Mouse (Mus musculus): ENCODE results near the gene Ctps2. TPM values are rescaled to one million over a fixed set of nuclear protein-coding genes. Genes with fewer than 3 reads are reported as not detected.

The Ctps2 gene
- polyA plus RNA-seq, 1 experiment from 2014 or later: 90.0 TPM

GRCm38 (mm10) chrX:163038767-163039166 lies 137.7 kb downstream of the Ctps2 start:
- WGBS: 75% methylated on average over 3 of the region's 3 CpGs
- Histone ChIP-seq H3K4me3 (ENCODE audit: low read depth, low read length) (no peak overlapping the region), H3K9me3 (ENCODE audit: control insufficient read depth, low read length) (no peaks in the 10 kb centered on the region), H3K27me3 (replicated peaks; ENCODE audit: control insufficient read depth, insufficient read depth, low read length) (no peaks in the 10 kb centered on the region), H3K27ac (ENCODE audit: low read depth) (no peak overlapping the region), H3K36me3 (ENCODE audit: control insufficient read depth, insufficient read depth, low read length) (no peaks in the 10 kb centered on the region), H3K4me2 (ENCODE audit: low read length) (no peak overlapping the region), H3K9ac (ENCODE audit: low read length) (no peak overlapping the region), H3K4me1 (replicated peaks; ENCODE audit: control insufficient read depth, insufficient read depth, low read length) (no peaks in the 10 kb centered on the region)
- DNase-seq (ENCODE audit: low spot score): no peak
- ATAC-seq (replicated peaks; ENCODE audit: low FRiP score, low TSS enrichment, low read depth): no peak

GRCm38 (mm10) chrX:163042771-163043170 lies 141.7 kb downstream of the Ctps2 start:
- no peaks in the 10 kb centered on the region for H3K4me1 ChIP-seq (replicated peaks; ENCODE audit: control insufficient read depth, insufficient read depth, low read length)
- H3K27me3 ChIP-seq (replicated peaks; ENCODE audit: control insufficient read depth, insufficient read depth, low read length): no peaks in the 10 kb centered on the region
- H3K27ac ChIP-seq (ENCODE audit: low read depth): no peak overlapping the region
- WGBS: 69% methylated on average over 1 of the region's 1 CpGs
- DNase-seq (ENCODE audit: low spot score): no peak
- ATAC-seq (replicated peaks; ENCODE audit: low FRiP score, low TSS enrichment, low read depth): no peak
- H3K4me2 ChIP-seq (ENCODE audit: low read length): no peak overlapping the region
- no peak overlapping the region for H3K9ac ChIP-seq (ENCODE audit: low read length)
- no peaks in the 10 kb centered on the region for H3K36me3 ChIP-seq (ENCODE audit: control insufficient read depth, insufficient read depth, low read length)
- no peaks in the 10 kb centered on the region for H3K9me3 ChIP-seq (ENCODE audit: control insufficient read depth, low read length)
- H3K4me3 ChIP-seq (ENCODE audit: low read depth, low read length): no peak overlapping the region

DNA sequence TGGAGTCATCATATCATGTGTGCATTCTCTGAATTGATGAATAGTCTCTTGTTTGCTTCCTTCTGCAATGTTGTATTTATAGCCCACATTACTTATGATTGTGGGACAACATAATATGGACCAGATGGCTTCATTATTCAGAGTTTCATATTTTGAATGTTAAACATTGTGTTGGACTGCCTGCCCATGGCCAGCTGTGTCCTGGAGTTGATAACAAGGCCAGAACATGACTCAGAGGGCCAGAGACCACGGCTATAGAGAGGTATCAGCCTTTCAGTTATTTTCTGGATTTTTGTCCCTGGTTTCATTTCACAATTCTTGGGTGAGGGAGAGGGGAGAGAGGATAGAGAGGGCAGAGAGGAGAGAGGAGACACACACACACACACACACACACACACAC lies 162.9 kb downstream of the Ctps2 start:
- no peak for DNase-seq (ENCODE audit: low spot score)
- Histone ChIP-seq H3K4me2 (ENCODE audit: low read length) (no peak overlapping the region), H3K9ac (ENCODE audit: low read length) (no peak overlapping the region), H3K27me3 (replicated peaks; ENCODE audit: control insufficient read depth, insufficient read depth, low read length) (0 out of 2 replicates have a peak, but pooled peaks cover 2% of the 10 kb centered on the region), H3K27ac (ENCODE audit: low read depth) (no peak overlapping the region), H3K4me1 (replicated peaks; ENCODE audit: control insufficient read depth, insufficient read depth, low read length) (no peaks in the 10 kb centered on the region), H3K4me3 (ENCODE audit: low read depth, low read length) (no peak overlapping the region), H3K9me3 (ENCODE audit: control insufficient read depth, low read length) (no peaks in the 10 kb centered on the region), H3K36me3 (ENCODE audit: control insufficient read depth, insufficient read depth, low read length) (no peaks in the 10 kb centered on the region)
- WGBS: 45% methylated on average over 1 of the region's 1 CpGs
- ATAC-seq (replicated peaks; ENCODE audit: low FRiP score, low TSS enrichment, low read depth): no peak

MicroRNAs encoded within 50 kb of the gene (microRNA counts, 519-probe panel; counts per million panel counts)
- 1,533 counts per million, percentile 9 among the panel's probes with 10 or more counts for microRNA mmu-miR-3473

Small RNAs within 50 kb of the gene (microRNA-seq; reads per million reads assigned to microRNA genes)
- gene Mir3473a: not detected

Other genes starting within 250 kb of the Ctps2 start
- gene Rbbp7, start 140.8 kb upstream of the Ctps2 start, polyA plus RNA-seq (2014; fragmentation: Nextera tagmentation; extraction: Ambion mirVana): 648 and 671 TPM in 2 replicates
- gene Txlng, start 71.8 kb upstream of the Ctps2 start, polyA plus RNA-seq (2014; fragmentation: Nextera tagmentation; extraction: Ambion mirVana): 14.0 and 16.2 TPM in 2 replicates
- gene Syap1, start 12.8 kb upstream of the Ctps2 start, polyA plus RNA-seq (2014; fragmentation: Nextera tagmentation; extraction: Ambion mirVana): 35.7 and 36.3 TPM in 2 replicates
- 165 and 210 TPM in 2 replicates for gene S100g, start 63.4 kb downstream of the Ctps2 start, polyA plus RNA-seq (2014; fragmentation: Nextera tagmentation; extraction: Ambion mirVana)